Mouse (Mus musculus): ENCODE measurements at regions not wholly inside any gene's neighbourhood (a gene's known extent, or its start where the extent isn't known, plus 50 kb on each side); places are given as distances from the start of the nearest gene placed in this dataset.

DNA sequence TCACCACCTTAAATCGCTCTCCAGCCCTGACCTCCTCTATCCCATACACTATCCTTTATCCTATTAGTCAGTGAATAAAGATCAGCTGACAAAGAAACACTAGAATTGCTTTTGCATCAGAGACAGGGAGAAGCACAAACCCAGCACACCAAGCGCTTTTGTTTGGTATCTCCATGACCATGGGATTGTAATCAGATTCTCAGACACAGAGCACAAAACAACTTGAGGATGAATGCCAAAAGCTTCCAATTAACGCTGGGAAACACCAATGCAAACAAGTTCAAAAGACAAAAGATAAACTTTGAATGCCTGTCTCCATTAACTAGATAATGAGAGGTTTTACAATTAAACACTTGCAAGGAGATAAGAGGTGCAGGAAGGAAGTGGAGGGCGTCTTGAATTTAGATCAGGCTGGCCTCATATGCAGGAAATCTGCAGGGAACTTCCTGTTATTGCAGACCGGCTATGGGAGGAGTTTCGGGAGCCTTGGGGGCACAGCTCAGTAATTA, 179.8 kb downstream of the Samd5 start:
- WGBS = 46% methylated on average over 6 of the region's 6 CpGs
- DNase-seq (ENCODE audit: low read depth, low spot score) = no peak

DNA sequence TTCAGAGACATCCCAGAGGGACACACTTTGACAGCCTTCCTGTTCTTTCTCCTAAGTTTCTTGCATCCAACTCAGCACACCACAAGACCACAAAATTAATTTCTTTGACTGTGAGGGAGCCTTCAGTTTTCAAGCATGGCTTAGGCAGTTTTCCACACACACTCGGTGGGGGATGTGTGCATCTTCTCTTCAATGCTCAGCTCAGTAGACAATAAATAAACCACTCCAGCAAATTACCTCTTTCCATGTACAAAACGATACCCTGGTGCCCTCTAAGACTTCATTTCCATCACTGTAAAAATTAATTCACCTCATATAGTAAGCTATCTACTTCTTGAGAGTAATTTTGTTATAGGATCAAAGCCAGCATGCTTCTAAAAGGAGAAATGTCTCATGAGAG, 184.6 kb downstream of the Samd5 start:
- DNase-seq (ENCODE audit: low read depth, low spot score) = no peak
- WGBS = 71% methylated on average over 2 of the region's 2 CpGs

DNA sequence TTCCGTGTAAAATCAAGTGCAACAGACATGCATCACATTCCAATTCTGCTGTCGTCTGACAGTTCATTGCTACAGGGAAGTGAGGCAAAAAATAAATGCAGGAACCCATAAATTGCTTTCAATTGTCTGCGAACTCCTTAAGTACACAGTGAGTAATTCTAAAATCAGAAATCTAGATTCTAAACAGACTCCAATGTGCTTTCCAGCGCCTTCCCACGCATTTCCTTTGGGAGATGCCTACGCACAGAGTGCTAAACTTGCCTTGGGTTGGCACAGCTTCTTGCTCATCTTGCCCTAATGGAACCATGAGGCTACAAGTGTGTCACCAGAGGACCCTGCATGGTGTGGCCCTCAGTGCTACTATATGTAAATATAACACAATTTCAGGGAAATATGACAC, 212.6 kb downstream of the Samd5 start:
- WGBS = 31% methylated on average over 6 of the region's 6 CpGs
- no peak for DNase-seq (ENCODE audit: low read depth, low spot score)

DNA sequence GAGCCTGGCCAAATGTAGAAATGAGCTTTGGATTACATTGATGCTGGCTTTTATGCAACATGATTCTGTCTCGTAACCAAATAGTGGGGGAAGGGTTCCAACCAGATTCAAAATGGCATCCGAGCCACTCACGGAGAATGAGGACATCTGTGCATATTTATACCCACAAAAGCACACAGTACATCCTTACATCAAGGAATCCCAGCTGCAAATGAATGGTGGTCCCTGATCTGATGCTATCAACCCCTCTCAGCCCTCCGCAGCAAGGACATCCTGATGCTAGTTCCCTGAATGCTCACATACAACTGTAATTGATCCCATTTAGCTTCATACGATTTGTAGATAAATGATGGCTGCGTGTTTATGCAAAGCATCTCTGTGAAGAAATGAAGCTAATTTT, 215.9 kb downstream of the Samd5 start:
- 92% methylated on average over 6 of the region's 6 CpGs for WGBS

DNA sequence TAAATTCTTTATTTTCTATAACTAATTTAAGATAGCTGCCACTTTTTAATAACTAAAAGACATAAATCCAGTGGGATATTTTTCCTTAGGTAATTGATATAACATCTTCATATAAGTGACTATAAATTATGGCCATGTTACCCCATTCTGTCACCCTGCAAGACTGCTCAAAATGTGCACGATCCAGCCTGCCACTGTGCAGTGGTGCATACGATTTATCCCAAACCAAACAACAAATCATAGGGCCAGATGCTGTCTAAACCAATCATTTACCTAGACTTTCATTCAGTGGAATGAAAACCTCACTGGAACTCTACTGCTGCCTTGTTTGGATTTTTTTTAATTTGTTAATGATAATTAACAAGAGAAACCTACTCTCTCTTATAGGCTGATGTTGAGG, 216.5 kb downstream of the Samd5 start:
- whole genome bisulfite sequencing = 82% methylated on average over 2 of the region's 2 CpGs

More for the DNA sequence above, 215.9 kb downstream of the Samd5 start:
- DNase-seq (ENCODE audit: low read depth, low spot score) = no peak

DNA sequence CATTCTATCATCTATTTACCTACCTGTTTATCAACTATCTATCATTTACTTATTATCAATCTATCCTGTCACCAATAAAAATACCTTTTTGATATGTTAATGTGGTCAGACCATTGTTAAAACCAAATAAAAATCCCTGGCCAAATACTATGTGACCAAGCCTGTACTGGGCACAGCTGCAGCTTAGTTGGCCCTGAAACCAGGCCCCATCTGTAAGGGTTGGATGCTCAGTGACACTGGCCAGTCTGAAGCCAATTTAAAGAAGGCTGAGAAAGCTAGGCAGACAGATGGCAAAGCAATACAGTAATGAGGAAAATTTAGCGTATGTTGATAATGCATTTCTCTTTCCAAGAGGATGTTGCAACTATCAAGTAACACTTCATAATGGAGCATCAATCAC, 217.8 kb downstream of the Samd5 start:
- 85% methylated on average over 1 of the region's 1 CpGs for WGBS
- no peak for DNase-seq (ENCODE audit: low read depth, low spot score)

More for the DNA sequence above, 216.5 kb downstream of the Samd5 start:
- DNase-seq (ENCODE audit: low read depth, low spot score) = no peak

DNA sequence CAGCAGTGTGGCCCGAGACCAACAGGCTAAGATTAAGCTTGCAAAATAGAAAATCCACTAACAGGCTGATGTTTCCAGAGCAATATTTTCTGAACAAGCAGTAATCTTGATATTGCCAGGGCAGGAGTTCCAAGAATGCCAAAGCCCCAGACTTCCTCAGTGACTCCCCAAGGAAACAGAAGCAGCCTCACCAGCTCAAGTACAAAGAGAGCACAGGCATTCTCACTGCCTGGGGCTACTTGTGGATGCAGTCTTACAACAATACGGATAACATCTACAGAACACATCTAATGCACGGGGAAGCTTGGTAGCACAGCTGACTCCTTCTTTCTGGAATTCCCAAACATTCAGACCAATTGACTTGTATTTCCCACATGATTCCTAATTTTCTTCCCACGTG, 235.9 kb downstream of the Samd5 start:
- no peak for DNase-seq (ENCODE audit: low read depth, low spot score)
- 74% methylated on average over 4 of the region's 4 CpGs for WGBS

DNA sequence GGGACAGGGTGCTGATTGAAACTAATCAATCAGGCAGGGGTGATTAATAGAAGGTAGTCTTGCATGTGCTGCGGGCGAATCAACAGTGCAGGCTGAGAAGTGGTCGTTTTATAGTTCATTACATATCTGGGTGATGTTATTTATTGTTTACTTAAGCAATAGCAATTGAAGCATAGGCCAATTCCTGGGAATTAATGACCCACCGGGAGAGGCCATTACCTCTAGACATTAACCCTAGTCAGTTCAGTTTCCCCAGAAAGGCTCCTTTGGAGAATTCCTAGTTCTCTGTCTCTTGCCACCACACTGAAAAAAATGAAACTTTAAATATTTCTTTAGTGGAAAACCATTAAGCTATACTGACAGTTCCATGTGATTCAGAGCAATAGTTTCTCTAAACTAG, 236.6 kb downstream of the Samd5 start:
- DNase-seq (ENCODE audit: low read depth, low spot score) = no peak
- WGBS = 57% methylated on average over 4 of the region's 4 CpGs

DNA sequence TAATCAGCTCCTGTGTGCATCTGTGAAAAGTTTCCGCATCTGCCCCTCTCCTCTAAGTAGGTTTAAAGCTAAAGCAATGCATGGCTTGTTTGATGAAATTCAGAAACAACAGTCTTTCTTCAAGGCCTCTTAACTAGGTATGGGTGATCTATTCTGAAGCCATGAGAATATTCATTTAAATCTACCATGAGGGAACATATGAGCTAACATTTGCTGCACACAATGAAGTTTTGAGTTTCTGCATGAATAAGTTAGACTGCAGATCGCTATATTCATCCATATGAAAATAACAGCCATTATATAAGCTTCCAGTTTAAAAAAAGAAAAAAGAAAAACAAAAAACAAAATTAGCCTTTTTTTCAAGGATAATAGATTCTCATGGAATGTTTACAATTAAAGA, 245.9 kb downstream of the Samd5 start:
- 91% methylated on average over 2 of the region's 2 CpGs for WGBS
- DNase-seq (ENCODE audit: low read depth, low spot score) = no peak

DNA sequence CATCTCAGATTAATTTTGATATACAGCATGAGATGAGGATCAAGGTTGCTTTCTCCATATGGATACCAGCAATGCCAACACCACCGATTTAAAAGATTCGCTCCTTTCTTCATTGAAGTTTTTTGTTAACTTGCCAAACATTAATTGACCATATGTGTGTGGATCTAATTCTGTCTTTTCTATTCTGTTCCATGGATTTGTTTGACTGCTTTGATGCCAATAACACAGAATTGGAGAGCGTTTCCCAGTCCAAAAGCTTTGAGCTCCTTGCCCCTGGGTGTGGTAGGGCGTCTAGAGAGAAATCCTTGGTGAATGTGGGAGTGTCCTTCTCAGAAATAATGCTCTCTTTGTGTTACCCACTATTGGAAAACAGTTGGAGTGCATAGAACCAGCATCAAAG, 254.3 kb downstream of the Samd5 start:
- DNase-seq (ENCODE audit: low read depth, low spot score) = no peak
- WGBS = 58% methylated on average over 4 of the region's 4 CpGs

DNA sequence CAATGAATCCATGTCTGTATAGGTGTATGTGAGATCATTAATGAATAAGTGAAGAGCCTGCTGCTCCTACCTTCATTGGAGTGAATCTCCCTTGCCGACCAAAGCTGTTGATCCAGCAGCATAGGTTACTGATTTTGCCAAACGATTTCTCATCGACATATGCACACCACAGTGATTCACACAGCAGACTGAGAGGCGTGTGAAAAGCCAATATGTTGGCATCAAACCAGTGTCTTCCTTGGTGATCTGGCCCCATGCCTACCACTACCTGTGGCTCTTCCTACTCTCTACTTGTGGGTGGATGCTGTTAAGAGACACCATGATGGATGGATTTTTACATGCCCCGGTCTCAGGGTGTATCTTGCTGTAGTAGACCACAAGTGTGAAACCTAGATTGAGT, 258.3 kb downstream of the Samd5 start:
- 95% methylated on average over 5 of the region's 5 CpGs for WGBS

DNA sequence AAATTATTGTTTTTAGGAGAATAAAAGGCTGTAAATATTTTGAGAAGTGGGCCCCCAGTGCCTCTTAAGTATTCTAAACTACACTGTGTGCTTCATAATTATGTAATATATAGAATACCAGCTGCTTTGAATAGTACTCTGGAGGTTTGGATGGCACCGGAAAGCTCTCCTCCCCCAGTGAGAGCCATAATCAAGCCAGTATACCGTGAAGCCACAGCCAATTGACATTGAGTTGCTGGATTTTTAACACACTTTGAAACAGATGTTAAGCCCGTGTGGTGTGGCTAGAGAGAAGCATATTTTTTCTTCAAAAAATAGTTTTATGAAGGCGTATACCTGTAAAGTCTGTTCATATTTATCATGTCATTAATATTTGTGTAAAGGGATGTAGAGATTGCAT, 268.9 kb downstream of the Samd5 start:
- 87% methylated on average over 4 of the region's 4 CpGs for WGBS
- DNase-seq (ENCODE audit: low read depth, low spot score) = no peak

More for the DNA sequence above, 258.3 kb downstream of the Samd5 start:
- DNase-seq (ENCODE audit: low read depth, low spot score) = no peak

DNA sequence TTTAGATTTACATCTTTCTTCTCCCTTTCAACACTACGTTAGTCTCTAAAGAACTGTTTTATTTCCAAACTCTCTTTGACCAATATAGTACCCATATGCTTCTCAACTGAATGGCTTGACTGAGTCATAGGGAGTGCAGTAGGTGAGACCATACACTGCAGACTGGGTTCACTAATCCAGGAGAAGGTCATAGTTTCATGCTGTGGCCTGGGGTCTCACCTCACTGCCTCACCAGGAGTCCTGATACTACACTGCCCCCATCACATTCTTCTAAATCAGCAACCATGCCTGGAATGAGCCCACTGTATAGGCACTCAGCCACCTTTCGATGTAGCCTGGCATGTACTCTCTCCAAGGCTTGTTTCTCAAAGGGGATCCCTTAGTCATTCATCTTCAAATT, 269.6 kb downstream of the Samd5 start:
- 93% methylated on average over 2 of the region's 2 CpGs for WGBS
- DNase-seq (ENCODE audit: low read depth, low spot score) = no peak

DNA sequence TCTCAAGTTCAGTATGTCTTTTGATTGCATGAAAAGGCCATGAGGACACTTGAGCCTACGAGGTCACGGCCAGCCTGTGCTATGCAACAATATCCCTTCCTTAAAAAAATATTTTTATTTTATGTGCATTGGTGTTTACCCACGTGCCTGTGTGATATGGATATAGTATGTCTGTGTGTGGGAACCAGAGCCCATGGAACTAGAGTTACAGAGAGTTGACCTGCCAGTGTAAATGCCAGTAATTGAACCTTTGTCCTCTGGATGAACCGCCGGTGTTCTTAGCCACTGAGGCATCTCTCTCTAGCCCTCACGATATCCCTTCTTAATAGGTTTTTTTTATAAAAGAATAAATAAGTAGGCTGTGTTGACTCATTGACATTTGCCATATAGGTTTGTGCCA, 270.0 kb downstream of the Samd5 start:
- no peak for DNase-seq (ENCODE audit: low read depth, low spot score)
- WGBS = 83% methylated on average over 6 of the region's 6 CpGs

DNA sequence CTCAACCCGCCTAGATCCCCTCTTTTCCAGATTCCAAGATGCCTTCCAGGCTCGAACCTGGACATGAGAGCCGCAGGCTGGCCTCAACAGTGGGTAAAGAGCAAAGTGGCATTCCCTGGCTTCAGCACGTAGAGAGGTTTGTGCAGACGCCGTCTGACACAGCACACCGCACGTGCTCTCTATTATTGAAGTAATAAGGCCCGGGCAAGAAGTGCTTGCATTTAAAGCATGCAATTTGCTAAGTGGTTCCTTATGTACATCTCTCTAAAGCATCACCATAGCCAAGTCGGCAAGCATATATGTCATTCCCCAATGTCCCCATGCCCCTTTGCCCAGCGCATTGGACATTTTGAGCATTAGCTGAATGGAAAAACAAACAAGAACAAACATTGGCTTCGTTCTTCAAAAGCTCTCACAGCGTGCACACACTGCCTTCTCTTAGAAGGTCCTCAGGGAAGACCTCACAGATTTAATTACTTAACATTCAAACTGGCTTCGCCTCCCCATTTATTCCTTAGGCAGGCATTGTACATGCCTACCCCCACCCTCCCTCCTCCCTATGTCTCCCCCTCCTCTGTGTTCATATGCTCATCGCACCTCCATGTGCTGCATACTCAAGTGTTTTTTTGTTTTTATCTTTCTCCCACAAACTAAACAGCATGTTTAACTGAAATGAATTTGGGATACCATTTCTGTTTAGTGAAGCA, 273.9 kb downstream of the Samd5 start:
- WGBS = 91% methylated on average over 15 of the region's 15 CpGs

DNA sequence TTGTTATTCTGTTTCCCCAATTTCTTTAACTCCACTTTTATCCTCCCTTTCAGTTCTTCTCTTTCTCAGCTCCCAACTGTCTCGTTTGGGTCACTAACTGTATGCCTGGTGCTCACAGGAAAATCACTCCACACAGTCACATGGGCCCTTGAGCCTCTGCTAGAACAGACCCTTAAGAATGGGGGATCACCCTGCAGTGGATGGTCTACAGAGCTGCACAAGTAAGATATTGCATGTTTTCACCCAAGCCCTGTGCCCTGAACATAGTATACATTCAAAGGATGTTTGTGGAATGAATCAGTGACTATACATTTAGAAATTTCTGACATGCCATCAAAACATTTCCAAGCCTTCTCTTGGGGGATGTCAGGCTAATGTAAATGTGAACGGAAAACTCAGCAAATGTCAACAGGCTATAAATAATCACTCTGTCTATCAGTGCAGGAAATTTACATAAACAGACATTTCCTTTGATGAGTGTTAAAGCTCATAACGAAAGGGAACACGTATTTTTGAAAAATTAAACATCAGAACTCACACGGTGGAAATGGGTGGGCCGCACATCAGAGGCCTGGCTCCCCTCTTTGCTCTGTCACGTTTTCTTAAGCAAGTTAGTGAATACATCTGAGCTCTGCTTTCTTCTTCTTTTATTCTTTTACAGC, 297.4 kb downstream of the Samd5 start:
- DNase-seq (ENCODE audit: low read depth, low spot score) = no peak
- 50% methylated on average over 7 of the region's 7 CpGs for WGBS

More for the DNA sequence above, 273.9 kb downstream of the Samd5 start:
- no peak for DNase-seq (ENCODE audit: low read depth, low spot score)

DNA sequence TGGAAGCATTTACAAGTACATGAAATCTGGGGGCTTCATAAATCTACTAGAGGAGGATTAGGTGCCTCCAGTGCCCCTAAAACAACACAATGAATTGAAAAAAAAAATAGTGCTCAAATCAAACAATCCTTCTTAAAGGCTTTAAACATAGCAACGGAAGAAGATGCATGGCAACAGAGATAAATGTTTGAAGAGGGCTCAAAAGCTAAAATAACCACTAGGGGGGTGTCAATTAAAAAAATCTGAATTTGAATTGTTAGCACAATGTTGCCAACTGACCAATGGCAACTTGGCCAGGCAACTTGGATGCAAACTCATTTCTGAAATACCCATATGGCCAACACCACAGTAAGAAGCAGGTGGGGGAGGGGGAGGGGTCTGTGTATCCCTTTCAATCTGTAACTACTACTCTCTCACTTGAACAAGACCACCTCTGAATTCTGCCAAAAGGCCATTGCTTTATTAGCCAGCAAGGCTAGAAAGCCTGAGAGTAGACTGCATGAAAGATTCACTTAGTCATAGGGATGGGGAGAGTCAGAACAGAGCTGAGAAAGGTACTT, 312.6 kb downstream of the Samd5 start:
- WGBS = 57% methylated on average over 1 of the region's 1 CpGs
- DNase-seq (ENCODE audit: low read depth, low spot score) = no peak

DNA sequence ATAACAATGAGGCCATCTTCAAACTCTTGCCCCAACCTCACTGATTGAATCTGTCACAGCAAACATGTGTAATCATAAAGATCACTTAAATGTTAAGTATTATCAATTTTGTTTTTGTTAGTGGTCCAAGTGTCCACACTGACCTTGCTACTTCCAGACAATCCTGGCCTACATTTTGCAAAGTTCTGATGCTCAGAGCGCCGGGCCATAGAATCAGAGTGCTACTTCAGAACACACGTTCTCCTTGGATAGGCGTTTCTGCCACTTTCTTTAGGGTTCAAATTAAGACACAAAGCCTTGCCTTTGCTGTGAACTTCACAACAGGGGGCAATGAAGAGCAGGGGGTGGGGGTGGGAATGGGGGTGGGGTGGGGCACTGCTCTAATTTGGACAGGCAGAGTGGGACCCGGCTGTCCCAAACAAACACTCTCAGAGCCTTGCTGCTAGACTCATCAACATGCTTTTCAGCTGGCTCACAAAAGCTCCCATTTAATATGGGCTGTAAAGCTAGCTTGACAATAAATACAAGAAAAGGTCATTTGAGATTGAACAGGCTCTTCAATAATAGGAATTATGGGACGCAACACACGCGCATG, 336.7 kb downstream of the Samd5 start:
- DNase-seq (ENCODE audit: low read depth, low spot score) = no peak
- 82% methylated on average over 8 of the region's 8 CpGs for WGBS

DNA sequence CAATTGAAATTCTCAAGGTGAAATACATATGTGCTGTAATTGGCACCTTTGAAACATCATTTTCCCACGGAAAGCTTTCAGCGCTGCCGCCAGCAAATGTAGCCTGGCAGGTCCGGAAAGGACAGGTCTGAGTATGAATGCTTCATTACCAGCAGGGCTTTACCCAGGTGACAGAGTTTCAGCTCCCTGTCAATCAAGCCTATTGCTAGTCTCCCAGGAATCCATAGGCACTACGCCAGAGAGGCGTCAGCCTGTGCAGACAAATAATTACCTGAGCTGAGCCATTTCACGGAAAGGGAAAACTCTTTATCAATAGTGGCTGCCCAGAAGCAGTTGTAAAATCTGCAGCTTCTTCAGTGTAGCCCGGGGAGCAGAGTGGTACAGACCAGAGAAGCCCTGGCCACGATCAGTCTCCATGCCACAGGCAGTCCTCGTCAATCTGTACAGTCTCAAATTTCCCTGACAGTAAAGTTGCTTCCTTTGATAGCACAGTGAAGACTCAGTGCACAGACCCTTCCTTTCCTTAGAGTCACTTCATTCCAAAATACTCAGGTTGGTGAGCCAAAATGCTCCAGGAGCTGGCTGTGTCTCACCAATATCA, 340.7 kb downstream of the Samd5 start:
- 76% methylated on average over 10 of the region's 10 CpGs for WGBS
- DNase-seq (ENCODE audit: low read depth, low spot score) = no peak

DNA sequence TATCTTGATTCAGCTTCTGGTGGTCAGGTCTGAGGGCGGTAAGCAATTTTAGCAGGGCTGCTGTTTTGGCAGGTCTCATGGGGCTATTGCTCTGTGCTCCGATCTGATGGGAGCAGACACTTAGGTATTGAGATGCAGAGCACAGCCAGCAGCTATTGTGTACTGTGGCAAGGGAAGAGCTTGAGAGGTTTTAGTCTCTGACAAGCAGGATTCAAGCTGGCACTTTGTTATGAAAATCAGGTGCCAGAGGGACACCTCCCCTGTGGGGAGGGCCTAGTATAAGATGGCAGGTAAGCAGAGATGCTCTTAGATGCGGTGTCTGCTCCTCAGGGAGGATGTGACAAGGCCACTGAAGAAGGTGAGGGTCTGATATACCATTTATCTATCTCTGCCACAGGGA, 343.3 kb downstream of the Samd5 start:
- no peak for DNase-seq (ENCODE audit: low read depth, low spot score)
- 79% methylated on average over 3 of the region's 3 CpGs for WGBS

Measured in large intestine, adult 2 months (tissue).